Mouse (Mus musculus) stomach, postnatal 0 days (tissue): ENCODE data around the gene Serinc2.

Source experiments
- CTCF ChIP-seq: IDR thresholded peaks from 2 replicates; pipeline ENCODE4 v1.5.1; 2016; ENCODE audit warnings: antibody characterized with exemption, low read depth, mild to moderate bottlenecking, moderate library complexity
- EP300 ChIP-seq: optimal IDR thresholded peaks from 2 replicates; pipeline ENCODE3; 2016; ENCODE audit warnings: antibody characterized with exemption

GRCm38 (mm10) chr4:130236361-130236760, 42.6 kb downstream of the Serinc2 start:
- no peak for TF ChIP-seq EP300
- TF ChIP-seq CTCF = no peak
